Mouse (Mus musculus) embryo, embryonic 10 days (tissue): ENCODE measurements around the gene Stradb.
A peak's percentile ranks its signal among the peaks of the same experiment; 100 is the strongest.

ENCODE experiments used
- DNase-seq: peaks from one replicate; pipeline ENCODE4 v3.0.0-alpha.2; 2015; ENCODE audit warnings: low spot score

Stradb gene

DNA sequence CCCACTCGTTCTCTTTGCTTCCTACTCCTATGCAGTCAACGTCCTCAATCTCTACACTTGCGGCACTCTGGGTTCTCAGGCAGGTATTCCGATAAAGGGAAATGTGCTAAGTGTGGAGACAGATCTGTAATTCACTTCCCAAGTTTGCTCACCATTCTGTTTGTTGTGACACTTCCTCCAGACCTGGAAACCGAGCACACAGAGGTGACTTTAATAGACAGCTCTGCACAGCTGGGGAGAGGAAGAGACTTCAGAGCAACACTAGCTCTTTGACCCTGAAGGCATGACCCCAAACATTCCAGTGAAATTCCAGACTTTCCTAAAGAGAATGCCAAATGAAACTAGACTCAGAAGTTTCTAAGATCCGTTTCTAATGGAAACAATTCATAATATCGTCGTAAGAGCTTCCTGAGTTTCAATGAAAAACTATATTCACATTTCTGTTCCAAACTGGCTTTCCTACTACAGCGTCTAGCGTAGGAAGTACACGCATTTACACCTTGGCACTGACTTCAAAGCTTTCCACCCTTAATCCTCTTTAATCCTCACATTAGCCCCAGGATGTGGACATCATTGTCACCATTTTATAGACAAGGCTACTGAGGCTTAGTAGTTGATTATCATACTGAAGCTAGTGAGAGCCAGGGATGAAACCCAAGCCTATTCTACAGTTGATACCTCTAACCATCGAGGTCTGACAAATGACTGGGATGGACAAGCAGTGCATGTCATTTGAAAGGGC, 12.0 kb upstream of the Stradb start:
- peak; percentile 70 for DNase-seq

- DNase-seq, result no peak
Observed at GRCm38 (mm10) chr1:58962418-58962817, 10.9 kb upstream of the Stradb start.

GRCm38 (mm10) chr1:58962865-58963264, 10.5 kb upstream of the Stradb start:
- DNase-seq, result no peak

DNA sequence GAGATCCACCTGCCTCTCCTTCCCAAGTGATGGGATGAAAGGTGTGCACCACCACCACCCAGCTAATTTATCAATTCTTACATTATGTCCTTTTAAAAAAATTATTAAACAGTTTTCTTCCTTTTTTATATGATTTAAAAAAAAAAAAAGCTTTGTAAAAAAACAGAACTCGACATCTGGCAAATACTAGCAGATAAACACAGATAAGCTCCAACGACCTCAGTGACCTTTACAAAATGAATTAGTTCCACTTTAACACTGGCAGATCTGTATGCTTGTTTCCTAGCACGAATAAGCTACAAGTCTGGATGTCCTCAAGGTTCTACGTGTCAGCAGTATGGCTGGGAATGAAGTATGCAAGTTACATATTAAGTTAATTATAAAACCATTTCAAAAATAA, 5.8 kb upstream of the Stradb start:
- DNase-seq, result no peak

GRCm38 (mm10) chr1:58970054-58970453, 3.3 kb upstream of the Stradb start:
- no peak for DNase-seq

DNA sequence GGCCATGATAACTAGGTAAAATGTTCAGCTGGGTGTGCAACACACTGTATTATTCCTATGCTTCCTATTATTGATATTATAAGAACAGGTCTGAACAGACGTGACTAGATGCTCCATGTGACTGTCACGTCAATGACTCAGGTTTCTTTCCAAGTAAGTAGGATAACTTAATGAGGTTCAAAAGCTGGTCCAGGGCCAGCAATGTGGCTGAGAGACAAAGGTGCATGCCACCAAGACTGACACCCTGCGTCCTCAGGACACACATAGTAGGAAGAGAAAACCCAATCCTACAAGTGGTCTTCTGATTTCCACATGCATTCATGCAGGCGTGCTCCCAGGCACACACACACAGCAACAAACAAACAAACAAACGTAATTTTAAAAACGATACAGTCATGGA, 2.2 kb upstream of the Stradb start:
- no peak for DNase-seq

DNA sequence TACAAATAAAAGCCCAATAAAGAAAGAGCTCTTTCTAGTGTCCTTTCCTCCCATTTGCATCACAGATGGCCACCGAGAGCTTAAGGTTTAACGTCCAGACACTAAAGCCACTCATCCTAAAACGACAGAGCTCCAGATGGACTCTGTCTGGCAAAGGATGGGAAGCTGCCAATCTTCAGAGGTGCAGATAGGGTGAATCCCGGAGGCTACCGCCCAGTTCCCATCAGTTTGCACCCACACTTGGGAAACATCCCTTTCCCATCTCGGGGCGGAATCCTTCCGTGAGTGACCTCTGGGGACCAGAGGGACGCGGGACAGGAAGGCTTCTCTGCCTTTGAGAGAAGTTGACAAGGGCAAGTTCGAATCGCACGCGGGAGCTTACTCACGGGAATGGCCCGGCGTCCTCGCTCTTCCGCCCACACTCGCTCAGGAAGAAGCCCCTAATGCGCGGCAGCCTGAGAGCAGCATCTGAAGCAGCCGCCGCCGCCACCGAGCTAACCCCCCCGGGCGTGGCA, 414 bp upstream of the Stradb start:
- no peak for DNase-seq

- DNase-seq, result no peak
Observed at GRCm38 (mm10) chr1:58982276-58982675, 9.0 kb downstream of the Stradb start.

DNA sequence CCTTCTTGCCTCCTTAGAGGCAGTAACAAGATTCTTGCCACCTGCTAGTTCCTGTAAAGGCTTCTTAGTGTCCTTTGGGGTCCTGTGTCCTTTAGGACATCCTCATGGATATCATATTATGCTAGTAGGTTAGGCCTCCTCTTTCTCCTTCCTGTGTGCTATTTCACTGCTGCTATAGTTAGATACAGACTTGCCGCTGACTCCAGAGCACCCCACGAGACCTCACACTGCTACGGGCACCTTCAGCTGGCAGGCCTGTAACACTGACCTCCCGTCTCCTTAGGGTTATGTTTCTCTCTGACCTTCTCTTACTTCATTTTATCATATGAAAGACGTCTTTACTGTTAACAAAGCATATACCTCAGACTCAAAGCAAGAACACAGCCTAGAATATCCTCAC, 11.3 kb downstream of the Stradb start:
- DNase-seq, result no peak

DNA sequence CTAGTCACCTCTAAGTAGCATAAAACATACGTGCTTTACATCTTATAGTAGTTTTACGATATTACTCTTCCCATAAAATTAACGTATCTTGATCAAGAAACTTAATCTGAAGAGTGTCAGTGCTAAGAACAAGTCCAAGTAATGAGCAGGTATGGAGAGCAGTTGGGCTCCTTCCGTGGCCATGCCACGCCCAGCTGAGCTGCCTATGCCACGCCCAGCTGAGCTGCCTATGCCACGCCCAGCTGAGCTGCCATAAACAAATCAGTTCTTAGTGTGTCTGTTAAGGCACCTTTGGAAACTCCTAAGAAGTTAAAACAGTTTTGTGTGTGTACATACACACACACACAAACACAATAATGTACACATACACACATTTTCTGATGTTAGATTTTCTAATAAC, 19.8 kb downstream of the Stradb start:
- no peak for DNase-seq

GRCm38 (mm10) chr1:58993723-58994122, 20.4 kb downstream of the Stradb start:
- peak; percentile 24 for DNase-seq

DNA sequence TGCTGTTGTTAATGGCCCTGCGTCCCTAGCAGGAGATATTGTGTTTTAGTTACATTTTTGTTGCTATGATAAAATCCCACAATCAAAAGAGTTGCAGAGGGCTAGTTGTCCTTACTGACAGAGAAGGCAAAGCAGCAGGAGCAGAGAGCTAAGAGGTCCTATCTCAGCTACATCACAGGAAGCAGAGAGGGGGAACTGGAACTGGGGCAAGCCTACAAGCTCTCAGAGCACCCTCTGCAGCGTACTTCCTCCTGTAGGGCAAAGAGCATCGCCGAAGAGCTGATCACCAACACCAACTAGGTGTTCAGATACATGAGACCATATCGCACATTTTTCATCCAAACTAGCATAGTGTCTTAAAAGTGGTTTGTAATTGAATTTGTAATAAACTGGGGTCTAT, 22.0 kb downstream of the Stradb start:
- no peak for DNase-seq

DNA sequence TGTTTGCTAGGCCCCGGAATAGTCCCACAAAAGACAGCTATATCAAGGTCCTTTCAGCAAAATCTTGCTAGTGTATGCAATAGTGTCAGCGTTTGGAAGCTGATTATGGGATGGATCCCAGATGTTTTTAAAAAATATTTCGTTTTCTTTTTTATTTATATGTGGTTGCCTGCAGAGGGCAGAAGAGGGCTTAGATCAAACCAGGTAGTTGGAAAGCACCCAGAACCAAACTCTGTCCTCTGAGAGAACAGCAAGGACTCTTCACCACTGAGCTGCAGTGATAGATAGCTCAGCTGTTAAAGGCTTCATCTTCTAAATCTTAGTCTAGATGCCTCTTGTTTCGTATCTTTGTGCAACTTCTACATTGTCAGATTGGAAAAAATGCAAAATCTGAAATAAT, 35.9 kb downstream of the Stradb start:
- DNase-seq, result peak; percentile 22

- no peak for DNase-seq
Observed at GRCm38 (mm10) chr1:59021556-59021955, 48.2 kb downstream of the Stradb start.

DNA sequence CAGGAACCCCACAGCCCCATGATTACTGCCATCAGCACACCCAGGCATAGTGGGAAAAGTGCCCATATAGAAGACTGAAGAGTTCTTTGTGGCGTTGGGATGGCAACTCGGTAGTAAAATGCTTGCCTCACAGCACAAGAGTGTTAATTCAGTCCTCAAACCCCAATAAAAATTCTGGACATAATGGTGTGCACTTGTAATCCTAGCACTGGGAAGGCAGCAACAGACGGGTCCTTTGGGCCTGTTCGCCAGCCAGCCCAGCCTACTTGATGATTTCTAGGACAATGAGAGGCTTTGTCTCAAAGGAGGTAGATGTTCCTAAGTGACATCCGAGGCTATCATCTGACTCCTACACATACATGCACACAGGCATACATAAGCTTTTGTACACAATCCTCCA, 64.4 kb downstream of the Stradb start:
- no peak for DNase-seq
